24 mouse cellular contexts compared by ENCODE assay signal in the genomic region with DNA sequence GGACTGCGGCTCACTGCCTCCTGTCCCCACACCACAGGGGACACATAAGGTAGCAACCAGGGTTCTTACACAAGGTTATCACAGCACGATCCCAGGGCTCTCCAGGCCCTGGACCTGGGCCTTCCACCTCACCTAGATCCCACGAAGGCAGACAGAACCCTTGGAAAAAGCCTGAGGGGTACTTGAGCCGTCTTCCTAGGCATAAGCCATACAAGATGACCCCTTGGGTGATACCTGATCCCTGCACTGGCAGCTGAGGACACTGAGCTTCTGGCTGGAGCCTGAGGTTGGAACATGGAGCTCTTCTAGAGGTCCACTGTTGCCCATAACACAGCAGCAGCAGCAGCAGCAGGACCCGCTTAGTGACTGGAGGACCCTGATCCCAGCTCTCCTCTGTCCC. TPM values are rescaled to one million over a fixed set of nuclear protein-coding genes. Genes with fewer than 3 reads are reported as not detected.
DNase-seq lines count a peak whose midpoint lies in the region; TF ChIP-seq lines count a peak whose summit lies in the region.
"Had no signal": no experiment of that assay in that cellular context is flagged by ENCODE, and none has a peak within 500 bp of the region (broad histone marks: within the 10 kb centered on the region; RNA-seq: fewer than 3 reads in every experiment).

No protein-coding gene starts in this region.

- no peak for TF ChIP-seq CTCF in layer of hippocampus, adult 2 months (conservative IDR thresholded peaks at IDR 0.05)

- peak overlapping the region; percentile 96; the same call in 1 of the 2 replicates for H3K27ac ChIP-seq in layer of hippocampus, adult 2 months
- H3K27ac ChIP-seq: embryonic facial prominence, embryonic 12.5 days; embryonic facial prominence, embryonic 15.5 days; heart, embryonic 10.5 days; hindbrain, embryonic 10.5 days; hindbrain, embryonic 13.5 days; intestine, embryonic 15.5 days had no signal

- intact Hi-C loops in gastrocnemius, postnatal 14 days (cut with DNase I; ENCODE audit: low total_unique reads) = no loop called here

- peak; percentile 36 for DNase-seq in cerebellum, adult 9-11 months
- no peak for DNase-seq in cerebellum, postnatal 36 days
- peak; percentile 53 for DNase-seq in gastrocnemius, postnatal 25 days
- no peak for DNase-seq in gastrocnemius, postnatal 14 days
- no peak for DNase-seq in layer of hippocampus, adult 2 months (ENCODE audit: low spot score in 2 of 2)
- no peak for DNase-seq in layer of hippocampus, postnatal 10 days (ENCODE audit: low spot score in 2 of 2)
- DNase-seq in skeletal muscle tissue, adult 2 months (ENCODE audit: low read depth, low spot score) = peak; percentile 81
- DNase-seq: adrenal gland, postnatal 10 days; adrenal gland, postnatal 36 days; B cell, adult 2 months; cerebellum, adult 18-20 months; cerebellum, postnatal 10 days; forebrain, postnatal 0 days; gastrocnemius, postnatal 10 days; heart, adult 18-20 months; heart, postnatal 36 days; kidney, adult 11 months had no signal

- H3K4me3 ChIP-seq in layer of hippocampus, adult 2 months = no peak overlapping the region
- H3K4me3 ChIP-seq: embryonic facial prominence, embryonic 12.5 days; embryonic facial prominence, embryonic 15.5 days; heart, embryonic 10.5 days; hindbrain, embryonic 10.5 days; hindbrain, embryonic 13.5 days; intestine, embryonic 15.5 days had no signal

RNA-seq across cellular contexts. Expression of a gene that starts 5.4 kb away (rescaled TPM):
- total RNA-seq in gastrocnemius, postnatal 25 days (2021) = 10 to 100 TPM; 51.0 to 62.2 TPM
- total RNA-seq in gastrocnemius, postnatal 14 days (2021) = 10 to 100 TPM; 41.7 to 45.1 TPM
- total RNA-seq in layer of hippocampus, adult 2 months (2021) = 100 to 1,000 TPM in 1 of 2 experiments, 10 to 100 TPM in 1; 99.2 to 101 TPM
- total RNA-seq in layer of hippocampus, postnatal 10 days (2021) = 10 to 100 TPM; 88.6 to 98.8 TPM
- total RNA-seq: common myeloid progenitor, adult 5-6 weeks had no signal

RNA-seq across cellular contexts. Expression of a gene that starts 44.9 kb away (rescaled TPM):
- total RNA-seq in gastrocnemius, postnatal 25 days (2021) = 10 to 100 TPM; 15.8 to 18.8 TPM
- 10 to 100 TPM; 12.4 to 16.8 TPM for total RNA-seq in gastrocnemius, postnatal 14 days (2021)
- total RNA-seq in layer of hippocampus, adult 2 months (2021) = 10 to 100 TPM; 17.9 to 20.3 TPM
- 10 to 100 TPM; 23.3 to 24.5 TPM for total RNA-seq in layer of hippocampus, postnatal 10 days (2021)

Comparison
In these comparisons a context has a peak if more than half of its experiments do, and no peak if none do; other contexts are left out.
1. DNase-seq: peak in cerebellum, adult 9-11 months (single experiment), gastrocnemius, postnatal 25 days (single experiment) and skeletal muscle tissue, adult 2 months (single experiment); none in cerebellum, postnatal 36 days (0 of 2), gastrocnemius, postnatal 14 days (single experiment), layer of hippocampus, adult 2 months (0 of 2) and layer of hippocampus, postnatal 10 days (0 of 2).